Mouse (Mus musculus): Measurements from ENCODE around the gene Mab21l3. TPM values are rescaled to one million over a fixed set of nuclear protein-coding genes. Genes with fewer than 3 reads are reported as not detected.

The Mab21l3 gene
- polyA plus RNA-seq, 1 experiment from 2014 or later, result 0.34 TPM

- WGBS, result 86% methylated on average over 11 of the region's 11 CpGs
- no peaks in the 10 kb centered on the region for H3K27me3 ChIP-seq (ENCODE audit: control insufficient read depth, insufficient read depth, low read length)
Measured at GRCm38 (mm10) chr3:101800596-101801018, 48.2 kb downstream of the Mab21l3 start.

GRCm38 (mm10) chr3:101799852-101800595 lies 48.7 kb downstream of the Mab21l3 start:
- ATAC-seq (ENCODE audit: low FRiP score) (no peak), DNase-seq (ENCODE audit: low spot score, missing footprints) (no peak)
- no peak overlapping the region for H3K9ac ChIP-seq (ENCODE audit: low read length)
- H3K4me1 ChIP-seq (ENCODE audit: control insufficient read depth, insufficient read depth, low read length), result peaks cover 4% of the 10 kb centered on the region; the same call in 1 of the 2 replicates
- H3K9me3 ChIP-seq (ENCODE audit: control insufficient read depth, low read length), result no peaks in the 10 kb centered on the region
- H3K4me3 ChIP-seq (ENCODE audit: low read depth, low read length), result no peak overlapping the region
- WGBS, result 74% methylated on average over 14 of the region's 14 CpGs
- H3K27ac ChIP-seq (ENCODE audit: low read depth, low read length), result no peak overlapping the region
- no peaks in the 10 kb centered on the region for H3K36me3 ChIP-seq (ENCODE audit: control insufficient read depth, insufficient read depth, low read length)
- no peaks in the 10 kb centered on the region for H3K27me3 ChIP-seq (ENCODE audit: control insufficient read depth, insufficient read depth, low read length)
- H3K4me2 ChIP-seq, result no peak overlapping the region

More at GRCm38 (mm10) chr3:101800596-101801018, 48.2 kb downstream of the Mab21l3 start:
- H3K9ac ChIP-seq (ENCODE audit: low read length), result no peak overlapping the region
- H3K9me3 ChIP-seq (ENCODE audit: control insufficient read depth, low read length), result no peaks in the 10 kb centered on the region
- H3K4me3 ChIP-seq (ENCODE audit: low read depth, low read length), result no peak overlapping the region
- H3K27ac ChIP-seq (ENCODE audit: low read depth, low read length), result no peak overlapping the region
- no peak for ATAC-seq (ENCODE audit: low FRiP score)
- H3K4me1 ChIP-seq (ENCODE audit: control insufficient read depth, insufficient read depth, low read length), result peaks cover 8% of the 10 kb centered on the region
- no peaks in the 10 kb centered on the region for H3K36me3 ChIP-seq (ENCODE audit: control insufficient read depth, insufficient read depth, low read length)
- no peak for DNase-seq (ENCODE audit: low spot score, missing footprints)
- H3K4me2 ChIP-seq, result no peak overlapping the region

GRCm38 (mm10) chr3:101797830-101798709 lies 50.7 kb downstream of the Mab21l3 start:
- Histone ChIP-seq H3K9ac (ENCODE audit: low read length) (no peak overlapping the region), H3K4me1 (ENCODE audit: control insufficient read depth, insufficient read depth, low read length) (peaks cover 7% of the 10 kb centered on the region; the same call in 1 of the 2 replicates), H3K36me3 (ENCODE audit: control insufficient read depth, insufficient read depth, low read length) (no peaks in the 10 kb centered on the region), H3K4me3 (ENCODE audit: low read depth, low read length) (no peak overlapping the region), H3K27ac (ENCODE audit: low read depth, low read length) (no peak overlapping the region), H3K4me2 (no peak overlapping the region), H3K9me3 (ENCODE audit: control insufficient read depth, low read length) (no peaks in the 10 kb centered on the region), H3K27me3 (ENCODE audit: control insufficient read depth, insufficient read depth, low read length) (no peaks in the 10 kb centered on the region)
- 69% methylated on average over 15 of the region's 15 CpGs for WGBS
- DNase-seq (ENCODE audit: low spot score, missing footprints) (no peak), ATAC-seq (ENCODE audit: low FRiP score) (no peak)

GRCm38 (mm10) chr3:101796212-101796611 lies 52.5 kb downstream of the Mab21l3 start:
- Histone ChIP-seq H3K36me3 (ENCODE audit: control insufficient read depth, insufficient read depth, low read length) (no peaks in the 10 kb centered on the region), H3K4me1 (ENCODE audit: control insufficient read depth, insufficient read depth, low read length) (peaks cover 7% of the 10 kb centered on the region; the same call in 1 of the 2 replicates), H3K4me3 (ENCODE audit: low read depth, low read length) (no peak overlapping the region), H3K9ac (ENCODE audit: low read length) (no peak overlapping the region), H3K27ac (ENCODE audit: low read depth, low read length) (no peak overlapping the region), H3K4me2 (no peak overlapping the region), H3K27me3 (ENCODE audit: control insufficient read depth, insufficient read depth, low read length) (no peaks in the 10 kb centered on the region), H3K9me3 (ENCODE audit: control insufficient read depth, low read length) (no peaks in the 10 kb centered on the region)
- ATAC-seq (ENCODE audit: low FRiP score) (no peak), DNase-seq (ENCODE audit: low spot score, missing footprints) (no peak)
- WGBS, result 48% methylated on average over 7 of the region's 7 CpGs

GRCm38 (mm10) chr3:101795387-101796039 lies 53.2 kb downstream of the Mab21l3 start:
- H3K4me2 ChIP-seq, result no peak overlapping the region
- H3K9me3 ChIP-seq (ENCODE audit: control insufficient read depth, low read length), result no peaks in the 10 kb centered on the region
- H3K9ac ChIP-seq (ENCODE audit: low read length), result no peak overlapping the region
- no peak overlapping the region for H3K27ac ChIP-seq (ENCODE audit: low read depth, low read length)
- no peaks in the 10 kb centered on the region for H3K36me3 ChIP-seq (ENCODE audit: control insufficient read depth, insufficient read depth, low read length)
- no peak overlapping the region for H3K4me3 ChIP-seq (ENCODE audit: low read depth, low read length)
- H3K27me3 ChIP-seq (ENCODE audit: control insufficient read depth, insufficient read depth, low read length), result no peaks in the 10 kb centered on the region
- DNase-seq (ENCODE audit: low spot score, missing footprints) (peak; percentile 69), ATAC-seq (ENCODE audit: low FRiP score) (no peak)
- peaks cover 7% of the 10 kb centered on the region; the same call in 1 of the 2 replicates for H3K4me1 ChIP-seq (ENCODE audit: control insufficient read depth, insufficient read depth, low read length)
- WGBS, result 85% methylated on average over 15 of the region's 15 CpGs

- peak; percentile 81 for DNase-seq (ENCODE audit: low spot score, missing footprints)
- H3K4me1 ChIP-seq (ENCODE audit: control insufficient read depth, insufficient read depth, low read length), result peaks cover 7% of the 10 kb centered on the region; the same call in 1 of the 2 replicates
- H3K36me3 ChIP-seq (ENCODE audit: control insufficient read depth, insufficient read depth, low read length), result no peaks in the 10 kb centered on the region
- H3K4me3 ChIP-seq (ENCODE audit: low read depth, low read length), result no peak overlapping the region
- 69% methylated on average over 9 of the region's 9 CpGs for WGBS
- no peak overlapping the region for H3K9ac ChIP-seq (ENCODE audit: low read length)
- no peaks in the 10 kb centered on the region for H3K27me3 ChIP-seq (ENCODE audit: control insufficient read depth, insufficient read depth, low read length)
- H3K9me3 ChIP-seq (ENCODE audit: control insufficient read depth, low read length), result no peaks in the 10 kb centered on the region
- H3K27ac ChIP-seq (ENCODE audit: low read depth, low read length), result no peak overlapping the region
- ATAC-seq (ENCODE audit: low FRiP score), result no peak; the same call in 1 of the 2 replicates
- H3K4me2 ChIP-seq, result no peak overlapping the region
Measured at GRCm38 (mm10) chr3:101794666-101795065, 54.1 kb downstream of the Mab21l3 start.

GRCm38 (mm10) chr3:101794026-101794425 lies 54.7 kb downstream of the Mab21l3 start:
- H3K36me3 ChIP-seq (ENCODE audit: control insufficient read depth, insufficient read depth, low read length), result no peaks in the 10 kb centered on the region
- H3K9ac ChIP-seq (ENCODE audit: low read length), result no peak overlapping the region
- H3K4me3 ChIP-seq (ENCODE audit: low read depth, low read length), result no peak overlapping the region
- DNase-seq (ENCODE audit: low spot score, missing footprints), result no peak
- H3K4me2 ChIP-seq, result no peak overlapping the region
- no peak overlapping the region for H3K27ac ChIP-seq (ENCODE audit: low read depth, low read length)
- H3K4me1 ChIP-seq (ENCODE audit: control insufficient read depth, insufficient read depth, low read length), result peaks cover 7% of the 10 kb centered on the region; the same call in 1 of the 2 replicates
- no peak for ATAC-seq (ENCODE audit: low FRiP score)
- H3K9me3 ChIP-seq (ENCODE audit: control insufficient read depth, low read length), result no peaks in the 10 kb centered on the region
- H3K27me3 ChIP-seq (ENCODE audit: control insufficient read depth, insufficient read depth, low read length), result no peaks in the 10 kb centered on the region
- WGBS, result 84% methylated on average over 5 of the region's 5 CpGs

- 73% methylated on average over 4 of the region's 4 CpGs for WGBS
- Histone ChIP-seq H3K27me3 (ENCODE audit: control insufficient read depth, insufficient read depth, low read length) (no peaks in the 10 kb centered on the region), H3K4me3 (ENCODE audit: low read depth, low read length) (no peak overlapping the region), H3K27ac (ENCODE audit: low read depth, low read length) (no peak overlapping the region), H3K9me3 (ENCODE audit: control insufficient read depth, low read length) (no peaks in the 10 kb centered on the region), H3K9ac (ENCODE audit: low read length) (no peak overlapping the region), H3K36me3 (ENCODE audit: control insufficient read depth, insufficient read depth, low read length) (no peaks in the 10 kb centered on the region), H3K4me1 (ENCODE audit: control insufficient read depth, insufficient read depth, low read length) (peaks cover 3% of the 10 kb centered on the region; the same call in 1 of the 2 replicates), H3K4me2 (no peak overlapping the region)
- DNase-seq (ENCODE audit: low spot score, missing footprints) (no peak), ATAC-seq (ENCODE audit: low FRiP score) (no peak)
Measured at GRCm38 (mm10) chr3:101792191-101792590, 56.6 kb downstream of the Mab21l3 start.

Data from midbrain, embryonic 11.5 days (tissue).